Mouse (Mus musculus): Measurements from ENCODE around the gene Gm29427. TPM values are rescaled to one million over a fixed set of nuclear protein-coding genes. Genes with fewer than 3 reads are reported as not detected.
A peak's percentile ranks its signal among the peaks of the same experiment; 100 is the strongest.

Gene Gm29427
- polyA plus RNA-seq, 2 experiments, result not detected

DNA sequence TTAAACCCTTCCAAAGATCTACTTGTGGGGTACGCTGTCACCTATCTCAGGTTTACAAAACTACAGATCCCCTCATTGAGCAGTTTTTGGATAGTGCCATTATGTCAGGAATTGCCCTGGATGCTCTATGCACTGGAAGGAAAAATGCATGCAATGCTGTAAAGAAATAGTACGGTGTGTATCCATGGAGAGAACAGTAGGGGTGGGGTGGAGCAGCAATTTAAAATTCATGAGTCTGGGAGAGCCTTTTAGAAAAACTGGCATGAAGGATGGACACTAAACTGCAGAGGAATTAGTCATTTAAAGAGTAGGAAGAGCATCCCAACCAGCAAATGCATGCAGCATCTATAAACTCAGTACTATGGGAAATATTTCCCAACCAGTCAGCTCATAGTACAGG, 10.8 kb upstream of the Gm29427 start:
- Histone ChIP-seq H3K27ac (no peak overlapping the region), H3K9ac (replicated peaks) (no peak overlapping the region), H3K9me3 (ENCODE audit: control insufficient read depth, low read length) (no peaks in the 10 kb centered on the region), H3K27me3 (ENCODE audit: control insufficient read depth, insufficient read depth, low read length) (no peaks in the 10 kb centered on the region), H3K4me2 (ENCODE audit: low read depth) (no peak overlapping the region), H3K4me1 (replicated peaks; ENCODE audit: control insufficient read depth in 2 of 2, insufficient read depth in 2 of 2, low read length in 1 of 2) (peaks cover 8 to 9% of the 10 kb centered on the region in 2 experiments), H3K4me3 (ENCODE audit: insufficient read depth in 1 of 2, low read depth in 2 of 2, low read length in 2 of 2) (no peak overlapping the region), H3K36me3 (replicated peaks; ENCODE audit: control insufficient read depth, insufficient read depth, low read depth) (peaks cover 17% of the 10 kb centered on the region)
- no peak for DNase-seq (ENCODE audit: low read depth in 3 of 3, low spot score in 3 of 3)
- no peak for TF ChIP-seq CTCF (IDR thresholded peaks at IDR 0.05; ENCODE audit: low read depth)
- no peak for TF ChIP-seq EP300 (IDR thresholded peaks at IDR 0.05; ENCODE audit: low read depth)
- WGBS (ENCODE audit: insufficient replicate concordance), result 91% methylated on average over 2 of the region's 2 CpGs
- no peak for ATAC-seq (ENCODE audit: insufficient read depth)

DNA sequence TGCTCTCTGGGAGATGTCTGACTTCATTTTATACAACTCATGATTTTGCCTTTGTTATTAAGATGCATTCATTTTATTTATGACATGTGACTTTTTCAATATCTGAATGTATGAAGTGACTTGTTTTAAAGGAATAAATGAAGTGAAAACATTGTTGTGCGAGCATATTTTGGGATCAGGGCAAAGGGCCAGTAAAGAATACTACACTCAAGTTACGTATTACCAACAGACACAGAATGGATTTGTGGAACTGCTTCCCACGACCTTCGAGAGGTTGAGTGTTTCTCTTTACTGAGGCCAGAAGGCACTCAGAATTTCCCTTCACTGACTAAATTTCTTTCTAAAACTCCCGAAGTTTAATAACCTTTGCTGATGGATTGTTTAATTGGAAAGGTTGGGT, 8.6 kb upstream of the Gm29427 start:
- 86% methylated on average over 5 of the region's 5 CpGs for WGBS (ENCODE audit: insufficient replicate concordance)
- no peak for DNase-seq (ENCODE audit: low read depth in 3 of 3, low spot score in 3 of 3)

DNA sequence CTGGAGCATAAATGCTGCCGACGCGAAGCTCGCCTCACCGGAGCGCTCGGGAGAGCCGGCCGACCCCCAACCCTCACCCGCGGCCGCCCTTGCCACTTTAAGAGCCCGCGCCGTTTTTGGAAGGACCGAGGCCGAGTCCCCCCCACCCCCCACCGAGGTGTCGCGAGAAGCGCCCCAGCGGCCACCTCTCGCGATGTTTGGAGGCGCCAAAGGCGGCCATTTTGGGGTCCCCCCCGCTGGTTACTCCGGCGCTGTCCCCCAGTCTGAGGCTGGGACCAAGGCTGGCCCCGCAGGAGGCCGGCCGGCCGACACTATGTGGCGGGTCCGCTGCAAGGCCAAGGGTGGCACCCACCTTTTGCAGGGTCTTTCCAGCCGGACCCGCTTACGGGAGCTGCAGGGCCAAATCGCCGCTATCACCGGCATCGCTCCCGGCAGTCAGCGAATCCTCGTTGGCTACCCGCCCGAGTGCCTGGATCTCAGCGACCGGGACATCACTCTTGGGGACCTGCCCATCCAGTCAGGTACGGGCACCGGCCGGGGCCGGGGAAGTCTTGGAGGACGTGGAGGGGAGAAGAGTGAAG, 1.8 kb upstream of the Gm29427 start, which contains the start of gene Yod1:
Yod1 (plus strand) TSS at position 37 of the 581 bp plus-strand sequence.
- peak within 1 kb of the TSS; percentile 73 to 97 for H3K4me3 ChIP-seq (ENCODE audit: insufficient read depth in 1 of 2, low read depth in 2 of 2, low read length in 2 of 2)
- peak; percentile 76 to 81 (median 77) for DNase-seq (ENCODE audit: low read depth in 3 of 3, low spot score in 3 of 3)
- H3K4me2 ChIP-seq (ENCODE audit: low read depth), result peak within 1 kb of the TSS; percentile 95
- peak; percentile 70 for ATAC-seq (ENCODE audit: insufficient read depth)
- H3K27ac ChIP-seq, result peak within 1 kb of the TSS; percentile 72
- peak within 1 kb of the TSS; percentile 84 for H3K9ac ChIP-seq (replicated peaks)
- H3K9me3 ChIP-seq (ENCODE audit: control insufficient read depth, low read length), result no peaks in the 10 kb centered on the region
- H3K4me1 ChIP-seq (replicated peaks; ENCODE audit: control insufficient read depth in 2 of 2, insufficient read depth in 2 of 2, low read length in 1 of 2), result peaks cover 13 to 18% of the 10 kb centered on the region in 2 experiments
- H3K27me3 ChIP-seq (ENCODE audit: control insufficient read depth, insufficient read depth, low read length), result no peaks in the 10 kb centered on the region
- TF ChIP-seq CTCF (IDR thresholded peaks at IDR 0.05; ENCODE audit: low read depth) (no peak), EP300 (IDR thresholded peaks at IDR 0.05; ENCODE audit: low read depth) (peak; percentile 83)
- under 1% methylated on average over 54 of the region's 54 CpGs for WGBS (ENCODE audit: insufficient replicate concordance)
- peaks cover 15% of the 10 kb centered on the region for H3K36me3 ChIP-seq (replicated peaks; ENCODE audit: control insufficient read depth, insufficient read depth, low read depth)

More for the DNA sequence above, 8.6 kb upstream of the Gm29427 start:
- Histone ChIP-seq H3K27me3 (ENCODE audit: control insufficient read depth, insufficient read depth, low read length) (no peaks in the 10 kb centered on the region), H3K4me2 (ENCODE audit: low read depth) (no peak overlapping the region), H3K9ac (replicated peaks) (no peak overlapping the region), H3K9me3 (ENCODE audit: control insufficient read depth, low read length) (no peaks in the 10 kb centered on the region), H3K4me1 (replicated peaks; ENCODE audit: control insufficient read depth in 2 of 2, insufficient read depth in 2 of 2, low read length in 1 of 2) (peaks cover 4 to 7% of the 10 kb centered on the region in 2 experiments), H3K27ac (no peak overlapping the region), H3K36me3 (replicated peaks; ENCODE audit: control insufficient read depth, insufficient read depth, low read depth) (peaks cover 21% of the 10 kb centered on the region), H3K4me3 (ENCODE audit: insufficient read depth in 1 of 2, low read depth in 2 of 2, low read length in 2 of 2) (no peak overlapping the region)
- ATAC-seq (ENCODE audit: insufficient read depth), result no peak
- no peak for TF ChIP-seq CTCF (IDR thresholded peaks at IDR 0.05; ENCODE audit: low read depth)
- no peak for TF ChIP-seq EP300 (IDR thresholded peaks at IDR 0.05; ENCODE audit: low read depth)

DNA sequence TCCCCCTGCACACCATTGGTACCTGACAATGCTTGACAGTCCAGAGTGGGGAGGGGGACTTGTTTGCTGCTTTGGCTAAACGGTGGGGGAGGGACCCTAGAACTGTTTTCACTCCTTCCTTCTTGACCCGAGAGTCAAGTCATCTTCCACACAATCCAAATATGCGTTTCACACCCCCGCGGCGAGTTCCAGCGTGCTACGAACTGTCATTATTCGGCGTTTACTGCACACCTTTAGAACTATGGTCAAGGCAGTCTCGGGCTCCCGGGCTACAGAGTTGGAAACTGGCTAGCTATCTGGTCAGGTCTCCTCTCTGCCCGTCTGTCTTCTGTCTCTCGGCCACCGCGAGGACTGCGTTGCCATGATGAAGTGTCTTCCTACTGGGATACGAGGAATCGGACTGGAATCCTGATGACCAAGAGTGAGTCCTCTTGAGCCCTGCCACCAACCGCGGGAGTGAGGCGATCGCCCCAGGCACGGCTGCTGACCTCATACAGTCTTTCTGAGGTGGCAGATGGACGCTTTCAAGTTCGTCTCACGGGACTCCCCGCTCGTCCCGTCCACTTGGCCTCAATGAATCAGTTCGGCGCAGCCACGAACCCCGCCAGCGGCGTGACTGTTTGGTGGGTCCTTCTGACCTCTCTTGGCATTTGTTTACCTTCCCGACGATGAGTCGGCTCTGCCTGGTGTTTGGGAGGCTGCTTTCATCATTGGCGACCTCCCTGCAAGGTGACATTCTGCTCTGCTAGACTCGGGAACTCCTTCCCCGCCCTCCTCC, 1.1 kb upstream of the Gm29427 start:
- no peak for TF ChIP-seq EP300 (IDR thresholded peaks at IDR 0.05; ENCODE audit: low read depth)
- no peak for TF ChIP-seq CTCF (IDR thresholded peaks at IDR 0.05; ENCODE audit: low read depth)
- Histone ChIP-seq H3K4me1 (replicated peaks; ENCODE audit: control insufficient read depth in 2 of 2, insufficient read depth in 2 of 2, low read length in 1 of 2) (peaks cover 13 to 18% of the 10 kb centered on the region in 2 experiments), H3K9me3 (ENCODE audit: control insufficient read depth, low read length) (no peaks in the 10 kb centered on the region)

DNA sequence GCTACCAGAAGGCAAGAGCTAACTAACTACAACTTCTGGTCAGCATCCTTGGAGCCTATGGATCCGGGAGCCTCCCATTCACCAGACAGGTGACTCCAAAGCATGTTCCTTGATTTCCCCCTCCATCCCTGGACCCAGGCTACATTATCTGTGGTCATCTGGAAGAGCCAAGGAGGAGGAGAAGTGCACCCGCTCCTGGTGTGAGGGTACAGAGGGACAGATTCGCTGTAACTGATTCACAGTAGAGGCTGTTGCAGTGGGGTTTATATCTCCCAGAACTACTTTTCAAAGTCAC, 566 bp upstream of the Gm29427 start:
- DNase-seq (ENCODE audit: low read depth in 3 of 3, low spot score in 3 of 3), result no peak
- Histone ChIP-seq H3K4me1 (replicated peaks; ENCODE audit: control insufficient read depth in 2 of 2, insufficient read depth in 2 of 2, low read length in 1 of 2) (peaks cover 13 to 18% of the 10 kb centered on the region in 2 experiments), H3K4me3 (ENCODE audit: insufficient read depth in 1 of 2, low read depth in 2 of 2, low read length in 2 of 2) (peak overlapping the region; percentile 73 to 97), H3K27ac (peak overlapping the region; percentile 72), H3K9ac (replicated peaks) (peak overlapping the region; percentile 84), H3K36me3 (replicated peaks; ENCODE audit: control insufficient read depth, insufficient read depth, low read depth) (peaks cover 15% of the 10 kb centered on the region), H3K27me3 (ENCODE audit: control insufficient read depth, insufficient read depth, low read length) (no peaks in the 10 kb centered on the region), H3K4me2 (ENCODE audit: low read depth) (peak overlapping the region; percentile 95), H3K9me3 (ENCODE audit: control insufficient read depth, low read length) (no peaks in the 10 kb centered on the region)
- ATAC-seq (ENCODE audit: insufficient read depth), result peak; percentile 18; the same call in 1 of the 2 replicates
- TF ChIP-seq EP300 (IDR thresholded peaks at IDR 0.05; ENCODE audit: low read depth), result no peak
- TF ChIP-seq CTCF (IDR thresholded peaks at IDR 0.05; ENCODE audit: low read depth), result no peak
- 2% methylated on average over 3 of the region's 3 CpGs for WGBS (ENCODE audit: insufficient replicate concordance)

More for the DNA sequence above, 1.1 kb upstream of the Gm29427 start:
- under 1% methylated on average over 42 of the region's 42 CpGs for WGBS (ENCODE audit: insufficient replicate concordance)
- Histone ChIP-seq H3K27ac (peak overlapping the region; percentile 72), H3K9ac (replicated peaks) (peak overlapping the region; percentile 84), H3K4me3 (ENCODE audit: insufficient read depth in 1 of 2, low read depth in 2 of 2, low read length in 2 of 2) (peak overlapping the region; percentile 73 to 97), H3K27me3 (ENCODE audit: control insufficient read depth, insufficient read depth, low read length) (no peaks in the 10 kb centered on the region), H3K4me2 (ENCODE audit: low read depth) (peak overlapping the region; percentile 95), H3K36me3 (replicated peaks; ENCODE audit: control insufficient read depth, insufficient read depth, low read depth) (peaks cover 13% of the 10 kb centered on the region)
- DNase-seq (ENCODE audit: low read depth in 3 of 3, low spot score in 3 of 3), result peak in 1 of 3 experiments; percentile 40
- ATAC-seq (ENCODE audit: insufficient read depth), result peak; percentile 8

Measured in liver, embryonic 14.5 days (tissue).